Mouse (Mus musculus): ENCODE measurements around the gene Chn2. TPM values are rescaled to one million over a fixed set of nuclear protein-coding genes. Genes with fewer than 3 reads are reported as not detected.

Gene Chn2
- polyA plus RNA-seq (2012): not detected in 2 replicates

- TF ChIP-seq GATA1 (IDR thresholded peaks at IDR 0.05; ENCODE audit: low read length): no peak
Observed at GRCm38 (mm10) chr6:54039357-54039804, at the start of gene Chn2. TSS of gene Chn2 (plus strand) at chr6:54039554.

- no peak for TF ChIP-seq GATA1 (IDR thresholded peaks at IDR 0.05; ENCODE audit: low read length)
Observed at GRCm38 (mm10) chr6:53992386-53992785, 47.0 kb upstream of the Chn2 start.

GRCm38 (mm10) chr6:53995519-53995918 lies 43.8 kb upstream of the Chn2 start:
- TF ChIP-seq GATA1 (IDR thresholded peaks at IDR 0.05; ENCODE audit: low read length): no peak

- TF ChIP-seq GATA1 (IDR thresholded peaks at IDR 0.05; ENCODE audit: low read length): no peak
Observed at GRCm38 (mm10) chr6:53996226-53996955, 43.0 kb upstream of the Chn2 start.

GRCm38 (mm10) chr6:54005302-54005701 lies 34.1 kb upstream of the Chn2 start:
- no peak for TF ChIP-seq GATA1 (IDR thresholded peaks at IDR 0.05; ENCODE audit: low read length)

GRCm38 (mm10) chr6:54008448-54009120 lies 30.8 kb upstream of the Chn2 start:
- no peak for TF ChIP-seq GATA1 (IDR thresholded peaks at IDR 0.05; ENCODE audit: low read length)

- no peak for TF ChIP-seq GATA1 (IDR thresholded peaks at IDR 0.05; ENCODE audit: low read length)
Observed at GRCm38 (mm10) chr6:54009293-54009692, 30.1 kb upstream of the Chn2 start.

GRCm38 (mm10) chr6:54010362-54010761 lies 29.0 kb upstream of the Chn2 start:
- TF ChIP-seq GATA1 (IDR thresholded peaks at IDR 0.05; ENCODE audit: low read length): no peak

- TF ChIP-seq GATA1 (IDR thresholded peaks at IDR 0.05; ENCODE audit: low read length): no peak
Observed at GRCm38 (mm10) chr6:54012163-54012562, 27.2 kb upstream of the Chn2 start.

GRCm38 (mm10) chr6:54018038-54018437 lies 21.3 kb upstream of the Chn2 start:
- TF ChIP-seq GATA1 (IDR thresholded peaks at IDR 0.05; ENCODE audit: low read length): no peak

- no peak for TF ChIP-seq GATA1 (IDR thresholded peaks at IDR 0.05; ENCODE audit: low read length)
Observed at GRCm38 (mm10) chr6:54018861-54019260, 20.5 kb upstream of the Chn2 start.

- TF ChIP-seq GATA1 (IDR thresholded peaks at IDR 0.05; ENCODE audit: low read length): no peak
Observed at GRCm38 (mm10) chr6:54021123-54021789, 18.1 kb upstream of the Chn2 start.

- no peak for TF ChIP-seq GATA1 (IDR thresholded peaks at IDR 0.05; ENCODE audit: low read length)
Observed at GRCm38 (mm10) chr6:54023846-54024245, 15.5 kb upstream of the Chn2 start.

- TF ChIP-seq GATA1 (IDR thresholded peaks at IDR 0.05; ENCODE audit: low read length): no peak
Observed at GRCm38 (mm10) chr6:54028706-54029105, 10.6 kb upstream of the Chn2 start.

- no peak for TF ChIP-seq GATA1 (IDR thresholded peaks at IDR 0.05; ENCODE audit: low read length)
Observed at GRCm38 (mm10) chr6:54030351-54030750, 9.0 kb upstream of the Chn2 start.

- no peak for TF ChIP-seq GATA1 (IDR thresholded peaks at IDR 0.05; ENCODE audit: low read length)
Observed at GRCm38 (mm10) chr6:54030776-54031175, 8.6 kb upstream of the Chn2 start.
